Mouse (Mus musculus) heart, postnatal 25 days (tissue): ENCODE data around the gene Ccdc137. TPM values are rescaled to one million over a fixed set of nuclear protein-coding genes. Genes with fewer than 3 reads are reported as not detected.

Experiments
- DNase-seq: peaks from one replicate; pipeline ENCODE4 v3.0.0; 2022; ENCODE audit warnings: low spot score
- intact Hi-C: fragments of 180-260 bp; cut with DNase I; formaldehyde crosslinking; loops from one replicate; pipeline ENCODE4 v1.15.1; 2025
- total RNA-seq, 2 experiments: library from RNA; stranded (reverse); gene quantifications; 2 replicates each; pipeline ENCODE4 v1.2.3; 2021

The Ccdc137 gene
- total RNA-seq, 2 experiments from 2014 or later, result 7.9 to 8.9 TPM

- intact Hi-C loops, result no loop called here
- no peak for DNase-seq
Observed at GRCm38 (mm10) chr11:120493351-120493750, 35.4 kb downstream of the Ccdc137 start.

GRCm38 (mm10) chr11:120493911-120494310, 36.0 kb downstream of the Ccdc137 start:
- no peak for DNase-seq
- intact Hi-C loops, result no loop called here

GRCm38 (mm10) chr11:120497436-120497835, 39.5 kb downstream of the Ccdc137 start:
- intact Hi-C loops, result no loop called here
- DNase-seq, result no peak

GRCm38 (mm10) chr11:120498226-120498625, 40.3 kb downstream of the Ccdc137 start:
- intact Hi-C loops, result no loop called here
- DNase-seq, result no peak

- intact Hi-C loops, result no loop called here
- no peak for DNase-seq
Observed at GRCm38 (mm10) chr11:120498891-120499290, 41.0 kb downstream of the Ccdc137 start.

GRCm38 (mm10) chr11:120499894-120500293, 42.0 kb downstream of the Ccdc137 start:
- no peak for DNase-seq
- intact Hi-C loops, result no loop called here

GRCm38 (mm10) chr11:120500357-120500756, 42.4 kb downstream of the Ccdc137 start:
- intact Hi-C loops, result no loop called here
- DNase-seq, result no peak

GRCm38 (mm10) chr11:120501018-120501417, 43.1 kb downstream of the Ccdc137 start:
- intact Hi-C loops, result no loop called here
- DNase-seq, result no peak

GRCm38 (mm10) chr11:120501701-120502100, 43.8 kb downstream of the Ccdc137 start:
- intact Hi-C loops, result no loop called here
- no peak for DNase-seq

- intact Hi-C loops, result no loop called here
- DNase-seq, result no peak
Observed at GRCm38 (mm10) chr11:120505661-120506060, 47.7 kb downstream of the Ccdc137 start.

GRCm38 (mm10) chr11:120506899-120507298, 49.0 kb downstream of the Ccdc137 start:
- DNase-seq, result no peak

GRCm38 (mm10) chr11:120507611-120508289, 49.8 kb downstream of the Ccdc137 start:
- intact Hi-C loops, result loop anchor here (2.0 kb wide), 1 partner anchor 19 kb away; no protein-coding TSS in a partner anchor
- no peak for DNase-seq

More at GRCm38 (mm10) chr11:120506899-120507298, 49.0 kb downstream of the Ccdc137 start:
- intact Hi-C loops, result no loop called here

GRCm38 (mm10) chr11:120508290-120508870, 50.5 kb downstream of the Ccdc137 start:
- intact Hi-C loops, result loop anchor here (2.0 kb wide), 1 partner anchor 20 kb away; no protein-coding TSS in a partner anchor
- no peak for DNase-seq

GRCm38 (mm10) chr11:120509940-120510339, 52.0 kb downstream of the Ccdc137 start:
- DNase-seq, result no peak
- intact Hi-C loops, result loop anchor here (2.0 to 10.0 kb wide), 2 partner anchors 21 to 205 kb away; partner anchors contain the start of genes Cenpx and Lrrc45

GRCm38 (mm10) chr11:120510375-120511030, 52.6 kb downstream of the Ccdc137 start:
- intact Hi-C loops, result loop anchor here (10.0 kb wide), 1 partner anchor 204 kb away; the partner anchor contains the start of genes Cenpx and Lrrc45
- no peak for DNase-seq

- no peak for DNase-seq
- intact Hi-C loops, result loop anchor here (10.0 kb wide), 1 partner anchor 202 kb away; the partner anchor contains the start of genes Cenpx and Lrrc45
Observed at GRCm38 (mm10) chr11:120512790-120513453, 55.0 kb downstream of the Ccdc137 start.
